Mouse (Mus musculus) monocyte, adult 2 months (primary cell): ENCODE measurements at regions not wholly inside any gene's neighbourhood (a gene's known extent, or its start where the extent isn't known, plus 50 kb on each side); places are given as distances from the start of the nearest gene placed in this dataset.
"Not testable (repeated sequence)": the region's sequence is repeated elsewhere in the genome, so short reads cannot be mapped to it uniquely, and the experiment has no call there.

Source experiments
- DNase-seq, 2 experiments: peaks; one replicate each; pipeline ENCODE4 v3.0.0; 2022; ENCODE audit warnings: low spot score in 2 of 2, low read depth in 1 of 2

DNA sequence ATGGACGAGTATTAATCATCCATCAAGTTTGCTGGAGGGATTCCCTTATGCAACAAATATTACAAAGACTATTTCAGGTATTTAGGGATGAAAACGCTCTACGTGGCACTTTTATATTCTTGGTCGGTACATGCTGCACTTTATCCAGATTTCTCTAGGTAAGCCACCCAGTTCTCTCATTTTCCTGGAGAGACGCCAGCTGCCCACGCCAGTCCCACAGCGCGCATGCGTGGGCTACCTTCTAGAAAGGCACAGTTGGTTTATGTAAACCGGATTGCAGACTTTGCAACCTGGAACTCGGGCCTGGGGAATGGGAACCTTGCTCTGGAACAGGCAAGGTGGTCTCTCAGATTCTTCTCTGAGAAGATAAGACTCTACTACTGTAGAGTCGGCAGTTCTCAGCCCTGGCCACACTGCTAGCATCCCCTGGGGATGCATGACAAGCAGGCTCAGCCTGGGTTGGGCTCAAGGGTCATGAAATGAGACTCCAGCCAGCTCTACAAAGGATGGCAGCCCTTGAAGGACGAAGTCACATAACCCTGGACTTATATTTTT lies 265.0 kb downstream of the Etnk1 start:
- DNase-seq = no peak

DNA sequence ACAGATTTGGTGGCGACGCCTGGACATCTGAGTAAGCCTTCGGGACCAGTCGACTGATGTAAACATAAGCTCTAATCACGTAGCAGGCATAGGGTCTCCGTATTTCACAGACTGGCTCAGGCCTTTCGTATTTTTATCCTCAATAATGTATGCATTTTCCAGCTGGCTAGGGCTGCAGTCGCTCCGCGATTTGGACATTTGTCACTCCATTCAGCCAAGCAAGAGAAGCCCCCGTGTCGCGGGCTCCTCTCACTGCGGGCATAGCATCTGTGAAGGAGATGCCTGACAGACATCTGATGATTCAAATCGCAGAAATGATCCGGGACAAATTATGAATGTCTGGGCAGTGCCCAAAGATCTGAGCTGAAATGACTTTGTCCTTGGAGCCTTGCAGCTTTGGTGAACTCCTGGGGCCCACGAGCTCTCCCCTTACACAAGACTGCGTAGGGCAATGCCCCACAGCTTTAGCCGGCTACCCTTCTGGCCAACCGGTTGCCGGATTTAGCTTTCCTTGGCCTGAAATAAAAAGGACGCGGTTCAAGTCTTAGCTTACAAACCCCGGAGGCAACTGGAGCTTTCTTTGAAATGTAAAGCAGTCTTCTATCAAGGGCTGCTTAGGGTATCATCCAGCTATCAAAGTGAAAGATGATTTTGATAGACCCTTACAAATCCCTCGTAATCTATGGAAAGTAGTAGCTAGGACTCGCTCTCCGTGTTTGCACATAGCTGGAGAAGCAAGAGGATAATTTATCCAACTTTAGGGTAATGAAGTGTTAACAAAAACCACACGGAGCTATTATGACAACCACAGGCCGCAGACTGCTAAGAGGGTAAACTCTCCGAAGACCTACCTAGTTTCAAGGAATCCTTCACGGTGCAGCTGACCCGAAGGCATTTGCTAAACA lies 270.6 kb downstream of the Etnk1 start:
- no peak for DNase-seq

- no peak for DNase-seq
These were observed 271.2 kb downstream of the Etnk1 start for GRCm38 (mm10) chr6:143438272-143438591.

DNA sequence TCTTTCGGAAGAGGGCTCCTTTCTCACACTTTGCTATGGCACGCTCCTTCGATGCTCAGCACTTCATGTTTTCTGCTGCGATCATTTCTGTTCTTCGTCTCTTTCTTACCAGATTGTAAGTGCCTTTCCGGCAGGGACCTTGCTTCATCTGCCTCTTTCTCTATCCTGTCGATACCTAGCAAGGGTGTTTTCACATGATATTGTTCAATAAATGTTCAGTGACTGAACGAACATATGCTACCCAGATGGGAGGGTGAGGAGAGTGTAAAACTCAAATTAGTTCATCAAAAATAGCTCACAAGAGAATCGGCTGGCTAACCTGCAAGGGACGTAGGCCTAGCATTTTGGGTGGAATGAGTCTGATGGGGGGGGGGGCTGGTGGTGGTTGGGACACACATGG lies 272.5 kb downstream of the Etnk1 start:
- DNase-seq = no peak

DNA sequence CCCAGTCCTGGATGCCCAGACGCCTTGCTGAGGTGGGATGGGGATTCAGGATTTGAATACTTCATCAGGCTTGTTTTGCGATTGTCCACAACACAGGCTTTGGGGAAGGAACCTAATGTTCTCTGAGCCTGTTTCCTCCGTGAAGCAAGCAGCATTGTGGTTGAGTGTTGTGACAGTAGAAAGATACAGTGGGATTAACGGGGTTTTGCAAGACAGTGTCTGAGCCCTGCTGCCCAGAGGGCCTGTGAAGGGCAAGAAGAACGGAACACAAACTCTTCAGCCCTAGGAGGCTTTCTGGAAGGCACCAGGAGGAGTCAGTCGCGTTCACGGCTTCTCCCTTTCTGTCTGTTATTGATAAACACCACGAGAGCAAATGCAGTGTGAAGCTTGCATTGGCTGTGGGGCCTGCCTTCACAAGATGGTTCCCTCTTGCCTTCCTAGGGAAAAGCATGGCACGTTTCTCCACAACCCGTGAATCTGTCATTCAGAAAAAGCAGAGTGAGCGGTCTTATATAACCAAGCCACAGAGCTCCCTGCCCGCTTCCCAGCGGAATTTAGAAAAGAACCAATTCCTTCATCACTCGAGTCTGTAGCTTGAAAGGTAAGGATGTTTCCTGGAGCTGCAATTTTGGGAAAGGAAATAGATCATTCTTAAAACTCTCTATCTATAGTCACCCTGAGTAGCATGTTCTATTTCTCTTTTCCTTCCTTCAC lies 273.4 kb downstream of the Etnk1 start:
- DNase-seq = no peak

DNA sequence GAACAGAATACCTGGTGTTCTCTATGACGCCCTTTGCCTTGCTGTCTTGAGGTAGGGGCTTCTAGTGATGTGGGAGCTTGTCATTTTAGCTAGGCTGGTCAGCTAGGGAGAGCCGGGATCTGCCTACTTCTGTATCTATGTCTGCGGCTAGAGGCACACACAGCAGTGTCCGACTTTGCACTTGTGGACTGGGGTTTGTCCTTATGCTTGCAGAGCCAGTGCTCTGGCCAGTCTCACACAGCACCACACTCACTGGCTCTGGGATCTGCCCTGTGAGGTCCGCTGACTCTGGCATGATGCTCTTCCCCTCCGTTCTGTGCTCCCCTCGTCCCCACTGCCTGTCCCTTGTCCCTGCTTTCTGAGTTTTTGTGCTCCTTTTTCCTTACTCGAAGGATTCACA lies 275.3 kb downstream of the Etnk1 start:
- no peak for DNase-seq

GRCm38 (mm10) chr6:143443446-143443845 lies 276.4 kb downstream of the Etnk1 start:
- DNase-seq = no peak

DNA sequence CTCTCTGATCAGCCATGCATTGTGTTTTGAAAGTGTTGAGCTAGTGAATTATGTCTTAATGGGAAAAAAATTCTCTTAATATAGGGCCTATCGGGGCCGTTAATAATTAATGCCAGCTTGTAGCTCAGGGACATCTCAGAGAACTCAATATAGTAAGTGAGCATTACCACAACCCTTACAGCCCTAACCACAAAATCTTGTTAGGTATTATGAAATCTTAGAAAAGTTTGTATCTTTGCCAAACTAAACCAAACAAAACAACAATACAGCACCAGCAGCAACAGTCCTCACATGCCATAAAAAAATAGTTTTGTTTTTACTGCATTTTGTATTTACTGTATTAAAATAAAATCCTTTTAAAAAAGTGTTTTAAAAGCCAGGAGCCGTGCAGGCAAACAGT lies 277.8 kb downstream of the Etnk1 start:
- DNase-seq = no peak

DNA sequence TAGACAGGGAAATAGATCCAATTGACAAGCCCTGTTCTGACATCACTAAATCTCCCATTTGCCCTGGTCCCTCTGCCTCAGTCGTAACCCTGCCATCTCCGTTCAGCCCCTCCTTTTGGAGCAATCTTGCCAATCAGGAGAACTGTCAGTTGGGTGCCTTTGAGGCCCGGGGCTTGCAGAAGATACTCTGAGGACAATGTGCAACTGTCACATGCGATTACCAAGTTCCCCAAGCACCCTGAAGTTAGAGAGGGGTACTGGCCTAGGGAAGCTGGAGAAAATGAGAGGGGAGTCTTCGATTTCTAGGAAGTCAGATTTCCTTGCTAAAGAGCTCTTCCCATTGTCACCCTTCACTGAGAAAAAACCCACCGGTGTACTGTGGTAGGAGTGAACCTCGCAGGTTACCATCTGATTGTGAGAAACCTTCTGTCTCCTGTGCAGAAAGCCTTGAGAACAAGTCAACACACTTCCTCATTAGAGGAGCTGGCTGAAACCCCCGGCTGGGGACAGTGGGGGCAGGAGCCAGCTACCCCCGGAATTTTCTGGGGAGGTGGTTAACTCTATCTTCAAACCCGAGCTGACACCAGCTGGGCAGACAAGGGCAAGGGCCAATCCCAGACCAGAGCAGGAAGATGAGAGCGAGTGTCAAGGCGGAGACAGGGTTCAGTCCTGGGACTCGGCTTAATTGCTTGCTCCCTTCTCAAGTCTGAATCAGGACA lies 279.0 kb downstream of the Etnk1 start:
- no peak for DNase-seq

GRCm38 (mm10) chr6:143447060-143447459 lies 280.0 kb downstream of the Etnk1 start:
- no peak for DNase-seq

DNA sequence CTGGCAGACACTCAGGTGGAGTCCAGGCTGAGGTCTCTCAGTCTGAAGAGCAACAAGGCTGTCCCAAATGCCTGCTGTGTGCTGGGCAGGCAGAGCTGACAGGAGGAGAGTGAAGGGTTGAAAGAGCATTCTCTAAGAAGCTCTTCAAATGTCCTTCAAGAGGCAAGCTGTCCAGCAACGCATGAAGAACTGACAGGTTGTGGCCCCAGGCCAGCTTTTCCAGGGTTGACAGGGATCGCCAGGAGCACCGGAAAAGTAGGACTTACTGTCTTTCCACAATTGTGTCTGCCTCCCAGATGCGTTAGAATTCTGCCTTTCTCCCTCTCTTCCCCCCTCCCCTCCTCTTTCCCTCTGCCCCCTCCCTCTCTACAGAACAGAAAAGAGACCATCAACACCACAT lies 282.1 kb downstream of the Etnk1 start:
- DNase-seq = no peak

GRCm38 (mm10) chr6:143451869-143452268 lies 284.8 kb downstream of the Etnk1 start:
- DNase-seq = no peak

DNA sequence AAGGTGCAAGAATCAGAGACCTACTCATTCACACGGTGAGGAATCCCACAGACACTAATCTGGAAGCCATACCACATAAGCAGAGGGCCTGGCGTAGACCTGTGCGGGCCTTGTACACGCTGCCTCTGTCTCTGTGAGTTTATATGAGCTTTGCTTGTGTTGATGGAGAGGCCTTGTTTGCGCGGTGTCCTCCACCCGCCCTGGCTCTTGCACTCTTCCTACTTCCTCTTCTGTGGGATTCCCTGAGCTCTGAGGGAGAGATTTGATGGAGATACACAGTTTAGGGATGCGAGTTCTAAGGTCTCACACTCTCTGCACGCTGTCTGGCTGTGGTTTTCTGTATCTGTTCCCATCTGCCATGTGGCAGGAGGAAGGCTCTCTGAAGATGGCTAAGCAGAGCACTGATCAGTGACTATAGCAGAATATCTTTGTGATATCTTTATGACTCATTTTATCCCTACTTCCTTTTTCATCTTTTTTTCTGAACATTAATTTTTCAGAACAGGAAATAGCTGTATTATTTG lies 287.7 kb downstream of the Etnk1 start:
- no peak for DNase-seq

- no peak for DNase-seq
These were observed 298.0 kb downstream of the Etnk1 start for GRCm38 (mm10) chr6:143464907-143465537.

DNA sequence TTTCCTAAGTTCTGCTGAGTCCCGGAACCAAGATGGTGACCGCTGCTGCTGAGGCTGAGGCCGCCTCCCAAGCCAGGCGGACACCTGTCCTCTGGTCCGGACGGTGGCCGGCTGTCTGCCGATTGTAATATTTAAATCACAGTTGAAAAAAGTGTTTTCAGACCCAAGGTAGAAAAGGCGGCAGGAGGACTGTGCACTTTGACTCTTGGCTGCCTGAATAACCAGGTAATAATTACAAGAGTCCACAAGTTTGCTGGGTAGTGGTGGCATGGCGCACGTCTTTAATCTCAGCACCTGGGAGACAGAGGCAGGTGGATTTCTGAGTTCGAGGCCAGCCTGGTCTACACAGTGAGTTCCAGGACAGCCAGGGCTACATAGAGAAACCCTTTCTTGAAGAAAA lies 305.7 kb downstream of the Etnk1 start:
- not testable (repeated sequence) for DNase-seq

DNA sequence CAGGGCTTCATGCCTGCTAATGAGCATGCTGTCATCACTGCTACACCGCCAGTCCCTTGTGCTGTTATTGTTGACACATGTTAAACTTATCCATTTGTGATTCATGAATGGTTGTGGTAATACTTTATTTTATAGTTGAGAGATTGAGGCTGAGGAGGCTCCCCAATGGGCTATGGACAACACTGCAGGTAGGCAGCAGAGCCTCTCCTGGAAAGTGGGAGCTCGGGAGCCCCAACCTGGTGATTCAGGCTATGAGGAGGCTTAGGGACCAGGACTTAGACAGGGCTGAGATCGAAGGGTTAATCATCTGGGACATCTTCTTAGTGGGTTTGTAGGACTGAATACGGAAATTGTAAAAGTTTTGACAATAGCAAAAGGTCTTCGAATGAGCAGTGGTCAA lies 307.4 kb downstream of the Etnk1 start:
- no peak for DNase-seq

GRCm38 (mm10) chr6:143475296-143475695 lies 308.3 kb downstream of the Etnk1 start:
- DNase-seq = no peak

GRCm38 (mm10) chr6:143477396-143477795 lies 310.4 kb downstream of the Etnk1 start:
- DNase-seq = no peak

DNA sequence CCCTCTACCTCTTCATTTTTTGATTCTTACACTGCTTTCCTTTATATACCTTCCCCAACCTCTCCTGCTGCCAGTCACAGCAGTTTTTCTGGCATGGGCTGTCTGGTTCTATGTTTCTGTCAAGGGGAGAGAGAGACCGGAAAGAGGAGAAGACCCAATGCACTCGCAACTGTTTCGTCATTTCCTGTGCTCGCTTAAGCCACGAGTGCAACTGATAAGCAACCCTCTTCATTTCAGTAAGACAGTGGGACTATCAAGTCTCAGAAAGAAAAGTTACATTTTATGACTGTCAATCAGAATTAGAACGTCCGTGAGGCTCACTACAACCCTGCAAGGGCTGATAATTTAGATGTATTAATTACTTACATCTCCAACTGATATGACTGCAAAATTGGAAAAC lies 312.2 kb downstream of the Etnk1 start:
- no peak for DNase-seq

DNA sequence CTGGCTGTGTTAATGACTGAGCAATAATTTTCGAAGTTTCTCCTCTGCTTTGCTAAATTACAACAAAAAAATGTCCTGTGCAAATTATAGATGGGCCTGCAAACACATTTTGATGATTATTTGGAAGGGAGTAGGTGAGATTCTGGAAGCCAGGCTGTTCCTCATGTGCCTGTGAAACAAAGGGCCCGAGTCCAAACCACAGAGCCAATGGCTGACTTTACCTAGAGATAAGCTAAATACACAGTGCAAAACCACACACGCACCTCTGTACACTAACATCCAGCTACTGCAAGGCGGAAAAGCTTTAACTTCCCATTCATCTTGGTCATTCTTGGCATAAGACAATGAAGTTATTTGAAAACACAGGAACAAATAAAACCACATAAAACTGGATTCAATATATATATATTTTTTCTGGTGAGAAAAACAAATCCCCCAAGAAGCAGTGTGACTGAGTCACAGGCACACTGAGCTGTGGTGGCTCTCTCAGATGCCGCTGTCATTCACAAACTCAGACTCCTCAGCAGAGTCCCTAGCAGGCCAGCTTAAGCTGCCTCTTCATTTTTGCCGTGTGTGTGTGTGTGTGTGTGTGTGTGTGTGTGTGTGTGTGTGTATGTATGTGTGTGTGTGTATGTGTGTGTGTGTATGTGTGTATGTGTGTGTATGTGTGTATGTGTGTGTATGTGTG lies 312.8 kb downstream of the Etnk1 start:
- DNase-seq = no peak
